Mouse (Mus musculus) mouse embryonic stem cell (cell line): ENCODE data around the gene Ak4.

ENCODE experiments used
- in situ Hi-C, 2 experiments: fragments of 300-500 bp; cut with MboI; formaldehyde crosslinking; loops; 1 replicate in 1 of 2; 3 replicates in 1 of 2; pipeline ENCODE4 v1.14.3; 2019 to 2020; ENCODE audit warnings: low sequenced_read_pairs in 2 of 2, low pct_unique_long_range_greater_than_20kb in 1 of 2, mixed read lengths in 1 of 2; ENCODE audit not compliant: unreplicated experiment in 1 of 2

Gene Ak4

GRCm38 (mm10) chr4:101504470-101505007, 85.5 kb downstream of the Ak4 start:
- in situ Hi-C loops, result no loop called here

GRCm38 (mm10) chr4:101505966-101506365, 86.9 kb downstream of the Ak4 start:
- in situ Hi-C loops, result no loop called here

- in situ Hi-C loops, result no loop called here
These were observed 87.3 kb downstream of the Ak4 start for GRCm38 (mm10) chr4:101506372-101506771.

GRCm38 (mm10) chr4:101507571-101508422, 88.7 kb downstream of the Ak4 start:
- in situ Hi-C loops, result no loop called here

GRCm38 (mm10) chr4:101508431-101508830, 89.4 kb downstream of the Ak4 start:
- in situ Hi-C loops, result no loop called here

GRCm38 (mm10) chr4:101508851-101509577, 89.9 kb downstream of the Ak4 start:
- in situ Hi-C loops, result no loop called here

GRCm38 (mm10) chr4:101510111-101510903, 91.2 kb downstream of the Ak4 start:
- in situ Hi-C loops, result no loop called here

- in situ Hi-C loops, result no loop called here
These were observed 91.8 kb downstream of the Ak4 start for GRCm38 (mm10) chr4:101510904-101511210.

GRCm38 (mm10) chr4:101511768-101512521, 92.9 kb downstream of the Ak4 start:
- in situ Hi-C loops, result no loop called here

- in situ Hi-C loops, result no loop called here
These were observed 94.2 kb downstream of the Ak4 start for GRCm38 (mm10) chr4:101513251-101513650.

GRCm38 (mm10) chr4:101515853-101516252, 96.8 kb downstream of the Ak4 start:
- in situ Hi-C loops, result no loop called here
